Mouse (Mus musculus) stomach, postnatal 0 days (tissue): ENCODE results near the gene Smurf2. TPM values are rescaled to one million over a fixed set of nuclear protein-coding genes. Genes with fewer than 3 reads are reported as not detected.

Source experiments
- ATAC-seq: fragments of 200-750 bp; cut with Nextera tagmentation; 2 replicates; pipeline ENCODE4 v1.8.0; 2017; ENCODE audit not compliant: low FRiP score, low TSS enrichment
- DNase-seq: peaks from one replicate; pipeline ENCODE4 v3.0.0-alpha.2; 2016; ENCODE audit warnings: low spot score
- H3K27ac ChIP-seq: fragments of 300-500 bp; sonication (generic); replicated peaks from 2 replicates; pipeline ENCODE4 v1.5.1; 2014; ENCODE audit warnings: mild to moderate bottlenecking, control low read depth
- H3K27me3 ChIP-seq: fragments of 300-500 bp; sonication (generic); 2 replicates; pipeline ENCODE4 v1.6.1; 2014; ENCODE audit warnings: low read length; ENCODE audit not compliant: control insufficient read depth, insufficient read depth
- H3K36me3 ChIP-seq: fragments of 300-500 bp; sonication (generic); 2 replicates; pipeline ENCODE4 v1.6.1; 2014; ENCODE audit warnings: low read length, mixed read lengths; ENCODE audit not compliant: control insufficient read depth, insufficient read depth
- H3K4me1 ChIP-seq: fragments of 300-500 bp; sonication (generic); replicated peaks from 2 replicates; pipeline ENCODE4 v1.6.1; 2014; ENCODE audit warnings: antibody characterized with exemption; ENCODE audit not compliant: control insufficient read depth, insufficient read depth
- H3K4me2 ChIP-seq: fragments of 300-500 bp; sonication (generic); replicated peaks from 2 replicates; pipeline ENCODE4 v1.6.1; 2014; ENCODE audit warnings: low read depth, mild to moderate bottlenecking, control low read depth, moderate library complexity
- H3K4me3 ChIP-seq: fragments of 300-500 bp; sonication (generic); 2 replicates; pipeline ENCODE4 v1.5.1; 2014; ENCODE audit warnings: low read depth, low read length, control low read depth
- H3K9ac ChIP-seq: fragments of 300-500 bp; sonication (generic); 2 replicates; pipeline ENCODE4 v1.6.1; 2014; ENCODE audit warnings: mild to moderate bottlenecking, low read length, control low read depth, mixed read lengths
- H3K9me3 ChIP-seq: fragments of 300-500 bp; sonication (generic); 2 replicates; pipeline ENCODE4 v1.6.1; 2016; ENCODE audit warnings: low read length; ENCODE audit not compliant: control insufficient read depth
- CTCF ChIP-seq: IDR thresholded peaks from 2 replicates; pipeline ENCODE4 v1.5.1; 2016; ENCODE audit warnings: antibody characterized with exemption, low read depth, mild to moderate bottlenecking, moderate library complexity
- EP300 ChIP-seq: optimal IDR thresholded peaks from 2 replicates; pipeline ENCODE3; 2016; ENCODE audit warnings: antibody characterized with exemption
- WGBS: fragments of 180-500 bp; shearing (Covaris S2); extraction: QIAGEN DNeasy Blood & Tissue Kit; methylation state at CpG from one replicate; pipeline ENCODE4 v1.1.7; 2014; 5-methylcytosine and 5-hydroxymethylcytosine counted together
- polyA plus RNA-seq: library from polyadenylated mRNA; unstranded; fragments of >200 nt; fragmentation: Nextera tagmentation; extraction: Ambion mirVana; gene quantifications from 2 replicates; pipeline ENCODE4 v1.2.1, GENCODE M21; 2015

Gene Smurf2
- polyA plus RNA-seq, 1 experiment from 2014 or later, result 7.1 TPM

- WGBS, result 27% methylated on average over 2 of the region's 2 CpGs
- Histone ChIP-seq H3K9ac (no peak overlapping the region), H3K4me2 (no peak overlapping the region), H3K4me1 (no peaks in the 10 kb centered on the region), H3K36me3 (no peaks in the 10 kb centered on the region), H3K27ac (peak overlapping the region; percentile 35; the same call in 1 of the 2 replicates), H3K9me3 (no peaks in the 10 kb centered on the region), H3K4me3 (no peak overlapping the region), H3K27me3 (no peaks in the 10 kb centered on the region)
- ATAC-seq (peak; percentile 74), DNase-seq (peak; percentile 85)
- TF ChIP-seq EP300, result peak; percentile 72
- no peak for TF ChIP-seq CTCF
Measured at GRCm38 (mm10) chr11:106896561-106897168, 23.9 kb downstream of the Smurf2 start.

- no peaks in the 10 kb centered on the region for H3K36me3 ChIP-seq
- no peak overlapping the region for H3K9ac ChIP-seq
- H3K4me3 ChIP-seq, result no peak overlapping the region
- no peak for DNase-seq
- no peaks in the 10 kb centered on the region for H3K27me3 ChIP-seq
- ATAC-seq, result no peak
- no peaks in the 10 kb centered on the region for H3K9me3 ChIP-seq
- WGBS, result 88% methylated on average over 1 of the region's 1 CpGs
- no peak overlapping the region for H3K4me2 ChIP-seq
- peaks cover 3% of the 10 kb centered on the region; the same call in 1 of the 2 replicates for H3K4me1 ChIP-seq
- TF ChIP-seq CTCF (no peak), EP300 (no peak)
- no peak overlapping the region for H3K27ac ChIP-seq
Measured at GRCm38 (mm10) chr11:106883656-106884055, 36.9 kb downstream of the Smurf2 start.

- Histone ChIP-seq H3K36me3 (peaks cover 5% of the 10 kb centered on the region), H3K27ac (no peak overlapping the region), H3K4me2 (no peak overlapping the region), H3K9me3 (no peaks in the 10 kb centered on the region), H3K4me3 (no peak overlapping the region), H3K27me3 (no peaks in the 10 kb centered on the region), H3K4me1 (0 out of 2 replicates have a peak, but pooled peaks cover 4% of the 10 kb centered on the region), H3K9ac (no peak overlapping the region)
- TF ChIP-seq CTCF (no peak), EP300 (no peak)
- WGBS, result 77% methylated on average over 6 of the region's 6 CpGs
- DNase-seq, result no peak
- no peak for ATAC-seq
Measured at GRCm38 (mm10) chr11:106872650-106873049, 47.9 kb downstream of the Smurf2 start.

GRCm38 (mm10) chr11:106851438-106851837, 69.1 kb downstream of the Smurf2 start:
- ATAC-seq (no peak), DNase-seq (no peak)
- 47% methylated on average over 2 of the region's 2 CpGs for WGBS
- Histone ChIP-seq H3K9ac (no peak overlapping the region), H3K4me3 (no peak overlapping the region), H3K9me3 (no peaks in the 10 kb centered on the region), H3K36me3 (no peaks in the 10 kb centered on the region; the same call in 1 of the 2 replicates), H3K4me2 (no peak overlapping the region), H3K27ac (no peak overlapping the region), H3K27me3 (no peaks in the 10 kb centered on the region), H3K4me1 (no peaks in the 10 kb centered on the region)
- no peak for TF ChIP-seq EP300
- TF ChIP-seq CTCF, result peak; percentile 71

- no peaks in the 10 kb centered on the region for H3K27me3 ChIP-seq
- H3K9me3 ChIP-seq, result no peaks in the 10 kb centered on the region
- 88% methylated on average over 3 of the region's 3 CpGs for WGBS
- H3K27ac ChIP-seq, result no peak overlapping the region
- H3K36me3 ChIP-seq, result peaks cover 3% of the 10 kb centered on the region; the same call in 1 of the 2 replicates
- no peak overlapping the region for H3K9ac ChIP-seq
- H3K4me3 ChIP-seq, result no peak overlapping the region
- DNase-seq (no peak), ATAC-seq (no peak)
- H3K4me1 ChIP-seq, result no peaks in the 10 kb centered on the region
- no peak overlapping the region for H3K4me2 ChIP-seq
- no peak for TF ChIP-seq EP300
- no peak for TF ChIP-seq CTCF
Measured at GRCm38 (mm10) chr11:106842002-106842401, 78.5 kb downstream of the Smurf2 start.

- ATAC-seq (no peak), DNase-seq (no peak)
- no peak overlapping the region for H3K4me3 ChIP-seq
- H3K4me1 ChIP-seq, result no peaks in the 10 kb centered on the region
- no peak overlapping the region for H3K4me2 ChIP-seq
- no peak overlapping the region for H3K9ac ChIP-seq
- 82% methylated on average over 7 of the region's 7 CpGs for WGBS
- H3K9me3 ChIP-seq, result no peaks in the 10 kb centered on the region
- no peak overlapping the region for H3K27ac ChIP-seq
- H3K36me3 ChIP-seq, result peaks cover 15% of the 10 kb centered on the region
- H3K27me3 ChIP-seq, result no peaks in the 10 kb centered on the region
- TF ChIP-seq EP300 (no peak), CTCF (no peak)
Measured at GRCm38 (mm10) chr11:106828079-106828478, 92.4 kb downstream of the Smurf2 start.
